Mouse (Mus musculus): Measurements from ENCODE around the gene BC052040.

GRCm38 (mm10) chr2:115717535-115717934 is 136.0 kb downstream of the BC052040 start:
- TF ChIP-seq GATA1 (IDR thresholded peaks at IDR 0.05; ENCODE audit: borderline replicate concordance, low read length), result no peak
- TF ChIP-seq FLI1 (IDR thresholded peaks at IDR 0.05; ENCODE audit: low read length), result no peak

Data from megakaryocyte, embryonic 14.5 days (primary cell).